Mouse (Mus musculus): ENCODE measurements around the gene Acvr1b.

DNA sequence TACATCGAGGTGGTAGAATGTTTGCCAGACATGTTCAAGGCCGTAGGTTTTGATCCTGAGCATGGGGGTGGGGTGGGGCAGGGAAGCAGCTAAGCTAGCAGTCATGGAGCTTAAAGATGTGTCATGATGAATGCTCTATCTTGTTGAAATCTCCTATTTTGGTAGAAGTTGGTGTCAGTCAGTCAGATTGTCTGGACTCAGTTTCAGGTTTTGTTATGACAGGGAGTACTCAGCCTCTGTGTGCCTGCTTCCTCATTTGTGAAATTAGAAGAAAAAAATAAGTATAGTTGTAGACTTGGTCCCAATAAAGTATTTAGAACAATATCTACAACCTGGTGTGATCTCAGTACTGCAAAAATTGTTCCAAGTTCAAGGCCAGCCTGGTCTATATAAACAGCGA is 35.2 kb upstream of the Acvr1b start:
- no peak for TF ChIP-seq POLR2A (IDR thresholded peaks at IDR 0.05; ENCODE audit: insufficient read length, low read depth)
- TF ChIP-seq E2F4 (IDR thresholded peaks at IDR 0.05; ENCODE audit: insufficient read depth): no peak
- no peak for TF ChIP-seq POLR2AphosphoS2 (IDR thresholded peaks at IDR 0.05; ENCODE audit: insufficient read length, low read depth)

Data from myocyte (in vitro differentiated cells).